Mouse (Mus musculus) urinary bladder, postnatal 4 days (tissue): Measurements from ENCODE around the gene Zscan4-ps2.
"Not testable (repeated sequence)": the region's sequence is repeated elsewhere in the genome, so short reads cannot be mapped to it uniquely, and the experiment has no call there.

Experiments
- DNase-seq, 2 experiments: peaks; one replicate each; pipeline ENCODE4 v3.0.0; 2021 to 2022; ENCODE audit warnings: low spot score in 2 of 2

Zscan4-ps2 gene

GRCm38 (mm10) chr7:11514010-11514409 lies at the start of gene Zscan4-ps2:
Gene Zscan4-ps2 (plus strand): TSS chr7:11514310.
- DNase-seq, result not testable (repeated sequence)
